Mouse (Mus musculus) heart, adult 11 months (tissue): ENCODE data around the gene Sucla2.
"Not testable (repeated sequence)": the region's sequence is repeated elsewhere in the genome, so short reads cannot be mapped to it uniquely, and the experiment has no call there.

Experiments
- DNase-seq: peaks from one replicate; pipeline ENCODE4 v3.0.0; 2022

Gene Sucla2

GRCm38 (mm10) chr14:73614961-73615360 lies 89.8 kb downstream of the Sucla2 start:
- not testable (repeated sequence) for DNase-seq

- peak; percentile 54 for DNase-seq
Observed at GRCm38 (mm10) chr14:73620880-73621279, 95.8 kb downstream of the Sucla2 start.

- peak; percentile 29 for DNase-seq
Observed at GRCm38 (mm10) chr14:73622988-73623387, 97.9 kb downstream of the Sucla2 start.

GRCm38 (mm10) chr14:73625469-73625868 lies 100.3 kb downstream of the Sucla2 start:
- peak; percentile 51 for DNase-seq

- peak; percentile 98 for DNase-seq
Observed at GRCm38 (mm10) chr14:73631511-73631910, 106.4 kb downstream of the Sucla2 start.

GRCm38 (mm10) chr14:73632648-73633263 lies 107.6 kb downstream of the Sucla2 start:
- peak; percentile 98 for DNase-seq

- DNase-seq, result peak; percentile 88
Observed at GRCm38 (mm10) chr14:73634356-73634755, 109.2 kb downstream of the Sucla2 start.

GRCm38 (mm10) chr14:73637460-73637859 lies 112.3 kb downstream of the Sucla2 start:
- DNase-seq, result no peak
